Mouse (Mus musculus): ENCODE measurements around the gene Arhgap19.

DNA sequence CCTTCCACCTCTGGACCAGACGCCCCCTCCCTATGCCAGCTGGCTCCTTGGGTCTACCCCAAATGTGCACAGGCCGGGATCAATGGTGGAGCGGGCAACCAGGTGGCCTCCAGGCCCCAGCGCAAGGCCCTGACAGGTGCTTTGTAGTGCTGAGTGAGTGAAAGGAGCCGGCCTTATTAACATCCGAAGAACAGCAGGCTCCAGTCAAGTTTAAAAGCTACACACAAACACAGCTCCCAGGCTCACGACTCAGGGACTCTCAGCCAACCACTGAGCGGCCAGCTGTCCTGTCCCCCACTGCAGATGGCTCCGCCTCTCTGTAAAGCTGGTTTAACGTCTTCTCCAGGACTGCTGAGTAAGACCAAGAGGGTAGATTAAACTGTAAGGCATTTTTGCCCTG is 67.2 kb downstream of the Arhgap19 start:
- TF ChIP-seq CTCF (IDR thresholded peaks at IDR 0.05; ENCODE audit: low read depth) (no peak), EP300 (optimal IDR thresholded peaks at IDR 0.05) (no peak)

Measured in stomach, postnatal 0 days (tissue).